Mouse (Mus musculus) megakaryocyte, embryonic 14.5 days (primary cell): ENCODE data around the gene Cnr2.

ENCODE experiments used
- FLI1 ChIP-seq: IDR thresholded peaks from 2 replicates; pipeline ENCODE4 v1.6.1; 2012; ENCODE audit warnings: low read length, inconsistent platforms, mixed read lengths
- GATA1 ChIP-seq: IDR thresholded peaks from 3 replicates; pipeline ENCODE4 v1.6.1; 2012; ENCODE audit warnings: mixed read lengths, low read length, inconsistent platforms, borderline replicate concordance

DNA sequence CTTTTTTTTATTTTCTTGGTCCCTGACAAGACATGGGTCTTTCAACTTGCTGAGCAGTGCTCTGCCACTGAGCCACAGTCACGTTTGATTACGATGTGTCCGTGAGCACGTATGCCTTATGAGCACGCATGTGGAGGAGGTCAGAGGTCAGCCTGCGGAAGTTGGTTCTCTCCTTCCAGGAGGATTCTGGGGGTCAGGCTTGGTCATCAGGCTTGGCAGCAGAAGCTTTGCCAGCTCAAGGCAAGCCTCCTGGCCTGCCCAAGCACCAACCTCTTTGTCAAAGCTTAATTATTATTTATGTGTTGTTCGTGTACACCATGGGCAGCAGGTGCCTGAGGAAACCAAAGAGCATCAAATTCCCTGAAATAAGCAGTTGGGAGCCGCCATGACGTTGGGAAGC is 33.2 kb downstream of the Cnr2 start:
- no peak for TF ChIP-seq GATA1
- TF ChIP-seq FLI1 = no peak
